Mouse (Mus musculus): ENCODE results near the gene Polr2l.

Gene Polr2l

GRCm38 (mm10) chr7:141468522-141469211, 6.3 kb downstream of the Polr2l start:
- DNase-seq (ENCODE audit: low read depth in 1 of 2, low spot score in 2 of 2) = no peak

DNA sequence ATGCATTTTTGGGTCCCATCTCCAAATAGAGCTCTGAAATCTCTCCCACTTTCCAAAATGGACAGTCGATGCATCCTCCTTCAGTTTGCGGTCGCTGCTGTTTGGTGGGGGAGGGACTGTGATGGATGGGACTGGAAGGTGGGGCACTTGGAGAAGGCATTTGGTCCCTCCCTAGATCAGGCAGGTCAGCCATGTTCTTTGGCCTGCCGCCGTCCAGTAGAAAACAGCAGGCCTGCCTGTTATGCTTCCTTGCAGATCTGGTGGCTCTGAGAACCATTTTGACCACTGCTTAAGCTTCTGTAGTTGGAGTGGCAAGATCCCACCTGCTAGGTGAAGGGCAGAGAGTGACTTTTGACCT, 6.8 kb downstream of the Polr2l start:
- DNase-seq (ENCODE audit: low read depth in 1 of 2, low spot score in 2 of 2) = no peak

DNA sequence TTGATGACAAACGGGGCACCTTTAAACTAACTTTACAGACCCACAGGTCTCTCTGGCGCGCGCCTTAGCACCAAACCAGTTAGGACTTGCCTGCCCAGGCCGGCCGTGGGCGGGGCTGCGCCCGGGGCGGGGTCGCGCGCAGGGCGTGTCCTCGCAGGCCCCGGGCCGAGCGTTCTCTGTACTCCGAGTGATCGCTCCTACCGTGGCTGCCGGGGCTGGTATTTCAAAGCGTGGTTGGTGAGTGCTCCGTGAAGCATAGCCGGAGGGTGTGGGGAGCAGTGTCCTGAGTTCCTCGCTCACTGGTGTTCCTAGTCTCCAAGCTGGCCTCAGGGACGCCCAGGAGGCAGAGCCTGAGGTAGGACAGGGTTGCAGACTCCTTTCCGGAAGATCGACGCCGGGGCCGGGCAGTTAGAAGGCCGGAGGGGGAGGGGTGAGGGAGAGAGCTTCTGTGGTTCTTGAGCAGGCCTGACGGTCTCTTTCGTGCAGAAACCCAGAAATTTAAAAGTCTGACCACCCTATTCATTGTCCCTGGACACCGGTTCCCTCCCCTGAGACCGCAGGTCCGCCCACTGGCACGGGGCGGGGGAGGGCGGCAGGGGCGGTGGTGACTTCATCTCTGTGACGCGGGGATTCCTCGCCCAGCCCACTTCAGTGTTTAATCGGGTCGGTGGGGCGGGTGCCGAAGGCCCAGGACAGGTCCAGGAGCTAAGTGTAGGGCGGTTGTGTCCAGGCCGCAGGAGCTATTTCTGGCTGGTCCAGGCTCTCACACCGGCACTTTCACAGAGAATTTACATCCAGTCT, 7.5 kb downstream of the Polr2l start, which contains the start of gene Cd151:
Gene Cd151, plus strand, starts transcription at position 163 of the 801 bp plus-strand sequence.
- DNase-seq (ENCODE audit: low read depth in 1 of 2, low spot score in 2 of 2) = peak in 1 of 2 experiments; percentile 60

GRCm38 (mm10) chr7:141466607-141467148, 8.3 kb downstream of the Polr2l start:
- DNase-seq (ENCODE audit: low read depth in 1 of 2, low spot score in 2 of 2) = no peak

GRCm38 (mm10) chr7:141466045-141466394, 8.9 kb downstream of the Polr2l start:
- DNase-seq (ENCODE audit: low read depth in 1 of 2, low spot score in 2 of 2) = no peak

DNA sequence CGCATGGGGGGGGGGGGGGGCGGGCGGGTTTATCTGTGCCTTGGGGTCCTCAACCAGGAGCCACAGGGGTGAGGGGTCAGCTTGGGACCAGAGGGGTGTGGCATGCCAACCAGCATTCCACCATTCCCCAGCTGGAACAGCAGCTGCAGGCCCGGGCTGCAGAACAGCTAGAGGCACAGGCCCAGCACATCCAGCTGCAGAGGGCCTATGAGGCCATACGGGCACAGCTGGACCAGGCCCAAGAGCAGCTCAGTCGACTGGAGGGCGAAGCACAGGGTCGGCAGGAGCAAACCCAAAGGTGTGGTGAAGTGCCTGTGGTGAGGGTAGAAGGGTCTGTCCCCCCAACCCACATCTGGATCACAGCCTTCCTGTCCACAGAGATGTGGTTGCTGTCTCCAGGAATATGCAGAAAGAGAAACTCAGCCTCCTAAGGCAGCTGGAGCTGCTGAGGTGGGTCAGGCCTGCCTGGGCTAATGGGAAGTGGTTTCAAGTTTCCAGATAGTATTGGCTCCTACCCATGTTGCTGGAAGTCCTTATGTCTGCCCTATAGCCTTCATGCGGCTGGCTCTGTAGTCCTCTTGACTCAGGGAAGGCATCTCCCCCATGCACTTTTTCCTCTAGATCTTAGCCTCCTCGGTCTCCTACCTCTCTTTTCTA, 9.4 kb downstream of the Polr2l start:
- no peak for DNase-seq (ENCODE audit: low read depth in 1 of 2, low spot score in 2 of 2)

DNA sequence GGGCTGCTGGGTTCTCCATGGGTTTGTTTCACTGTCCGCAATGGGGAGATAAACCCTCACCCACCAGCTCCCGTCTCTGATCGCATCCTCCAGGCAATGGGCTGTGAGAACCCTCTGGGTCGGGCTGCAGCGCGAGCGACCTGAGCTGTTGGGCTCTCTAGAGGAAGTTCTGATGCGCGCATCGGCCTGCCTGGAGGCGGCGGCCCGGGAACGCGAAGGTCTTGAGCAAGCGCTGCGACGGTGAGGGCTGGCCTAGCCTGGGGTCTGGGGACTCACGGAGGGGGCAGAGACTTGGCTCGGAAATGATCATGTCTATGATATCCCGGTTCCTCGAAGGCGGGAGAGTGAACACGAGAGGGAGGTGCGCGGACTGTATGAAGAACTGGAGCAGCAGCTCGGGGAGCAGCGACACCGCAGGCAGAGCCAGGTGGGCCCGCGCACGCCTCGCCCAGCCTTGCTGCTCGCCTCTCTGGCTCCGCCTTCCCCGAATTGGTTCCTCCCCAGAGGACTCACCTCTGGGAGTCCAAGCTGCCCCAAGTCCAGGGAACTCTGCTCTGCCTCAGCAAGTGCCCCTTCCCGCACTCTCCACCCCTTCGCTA, 10.2 kb downstream of the Polr2l start:
- DNase-seq (ENCODE audit: low read depth in 1 of 2, low spot score in 2 of 2) = no peak

- DNase-seq (ENCODE audit: low read depth in 1 of 2, low spot score in 2 of 2) = no peak
Observed at GRCm38 (mm10) chr7:141463824-141464602, 10.9 kb downstream of the Polr2l start.

- DNase-seq (ENCODE audit: low read depth in 1 of 2, low spot score in 2 of 2) = no peak
Observed at GRCm38 (mm10) chr7:141462333-141462821, 12.6 kb downstream of the Polr2l start.

- no peak for DNase-seq (ENCODE audit: low read depth in 1 of 2, low spot score in 2 of 2)
Observed at GRCm38 (mm10) chr7:141461521-141462332, 13.2 kb downstream of the Polr2l start.

GRCm38 (mm10) chr7:141460391-141461113, 14.4 kb downstream of the Polr2l start, which contains the start of gene Cracr2b:
TSS of gene Cracr2b (plus strand) at chr7:141461094.
- DNase-seq (ENCODE audit: low read depth in 1 of 2, low spot score in 2 of 2) = no peak

GRCm38 (mm10) chr7:141460001-141460390, 14.9 kb downstream of the Polr2l start:
- DNase-seq (ENCODE audit: low read depth in 1 of 2, low spot score in 2 of 2) = no peak

DNA sequence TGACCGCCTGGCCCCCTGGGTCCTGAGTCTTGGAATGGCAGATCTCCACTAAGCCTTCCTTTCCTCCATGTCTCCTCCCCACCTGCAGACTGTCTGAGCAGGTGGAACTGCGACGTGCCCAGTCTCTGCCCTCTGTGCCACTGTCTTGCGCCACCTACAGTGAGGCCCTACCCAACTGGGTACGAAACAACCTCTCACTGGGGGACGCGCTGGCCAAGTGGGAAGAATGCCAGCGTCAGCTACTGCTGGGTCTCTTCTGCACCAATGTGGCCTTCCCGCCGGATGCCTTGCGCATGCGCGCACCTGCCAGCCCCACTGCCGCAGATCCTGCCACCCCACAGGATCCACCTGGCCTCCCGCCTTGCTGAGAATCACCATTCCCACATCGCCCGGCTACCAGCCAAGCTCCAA, 15.6 kb downstream of the Polr2l start:
- no peak for DNase-seq (ENCODE audit: low read depth in 1 of 2, low spot score in 2 of 2)

- no peak for DNase-seq (ENCODE audit: low read depth in 1 of 2, low spot score in 2 of 2)
Observed at GRCm38 (mm10) chr7:141458661-141459060, 16.3 kb downstream of the Polr2l start.

- no peak for DNase-seq (ENCODE audit: low read depth in 1 of 2, low spot score in 2 of 2)
Observed at GRCm38 (mm10) chr7:141457986-141458660, 16.8 kb downstream of the Polr2l start.

DNA sequence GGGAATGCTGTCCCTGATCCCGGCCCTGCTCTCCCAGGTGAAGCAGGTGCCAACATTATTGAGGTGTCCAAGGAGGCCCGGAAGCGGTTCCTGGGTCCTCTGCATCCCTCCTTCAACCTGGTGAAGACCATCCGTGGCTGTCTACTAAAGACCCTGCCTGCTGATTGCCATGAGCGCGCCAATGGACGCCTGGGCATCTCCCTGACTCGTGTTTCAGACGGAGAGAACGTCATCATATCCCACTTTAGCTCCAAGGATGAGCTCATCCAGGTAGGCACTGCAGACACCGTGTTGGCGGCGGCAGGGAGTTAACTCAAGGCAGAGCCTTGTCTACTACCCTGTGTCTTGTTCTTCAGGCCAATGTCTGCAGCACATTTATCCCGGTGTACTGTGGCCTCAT, 17.7 kb downstream of the Polr2l start:
- DNase-seq (ENCODE audit: low read depth in 1 of 2, low spot score in 2 of 2) = no peak

DNA sequence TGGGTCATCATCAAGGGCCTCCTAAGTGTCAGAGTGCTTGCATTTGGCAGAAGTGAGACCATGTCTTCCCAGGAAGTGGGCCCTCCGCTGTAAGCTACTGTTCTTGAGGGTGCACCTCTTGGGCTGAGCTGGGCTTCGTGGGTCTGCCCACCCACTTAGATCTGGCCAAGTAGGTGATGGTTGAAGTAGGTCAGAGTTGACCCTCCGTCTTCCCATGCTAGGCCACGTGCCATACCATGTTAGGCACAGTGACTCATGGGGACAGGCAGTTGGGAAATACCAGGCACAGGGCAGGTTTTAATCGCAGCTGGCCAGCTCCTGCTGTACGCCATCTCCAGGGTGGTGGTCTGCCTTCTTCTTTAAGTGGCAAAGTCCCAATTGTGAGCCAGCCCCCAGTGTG, 18.2 kb downstream of the Polr2l start:
- no peak for DNase-seq (ENCODE audit: low read depth in 1 of 2, low spot score in 2 of 2)

DNA sequence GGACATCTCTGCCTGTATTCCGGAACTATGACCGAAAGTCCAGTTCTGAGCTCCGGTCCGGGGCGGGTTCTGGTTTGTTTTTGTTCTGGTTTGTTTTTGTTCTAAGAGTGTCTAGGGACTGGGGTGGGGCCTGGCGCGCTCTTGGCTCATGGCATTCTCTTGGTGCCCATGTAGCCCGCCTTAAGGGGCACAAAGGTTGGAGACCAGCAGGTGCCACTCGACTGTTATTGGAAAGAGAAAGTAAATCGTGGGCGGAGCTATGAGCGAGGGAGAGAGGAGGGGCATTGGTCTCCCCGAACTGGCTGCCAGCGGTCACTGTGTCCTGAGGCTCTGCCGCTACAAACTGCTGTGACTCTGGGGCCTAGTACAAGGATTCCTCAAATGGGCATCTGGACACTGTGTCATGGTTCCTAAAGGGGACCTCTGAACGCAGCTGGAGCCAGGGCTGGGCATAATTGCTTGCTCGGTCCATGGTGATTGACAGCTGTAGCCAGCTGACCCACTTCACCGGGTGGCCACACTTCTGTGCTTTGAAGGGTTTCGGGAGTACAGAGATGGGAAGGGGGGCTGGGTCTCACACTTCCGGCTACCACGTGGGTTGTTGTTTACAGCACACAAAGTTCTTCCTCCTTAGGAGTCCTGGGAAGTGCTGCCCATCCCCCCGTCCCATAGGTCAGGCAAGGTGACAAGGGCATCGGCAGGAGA, 19.2 kb downstream of the Polr2l start:
- no peak for DNase-seq (ENCODE audit: low read depth in 1 of 2, low spot score in 2 of 2)
